Mouse (Mus musculus) intestine, embryonic 16.5 days (tissue): ENCODE data around the gene Theg. TPM values are rescaled to one million over a fixed set of nuclear protein-coding genes. Genes with fewer than 3 reads are reported as not detected.
A peak's percentile ranks its signal among the peaks of the same experiment; 100 is the strongest.

ENCODE experiments used
- ATAC-seq: fragments of 200-750 bp; cut with Nextera tagmentation; 2 replicates; pipeline ENCODE4 v1.8.0; 2017; ENCODE audit warnings: moderate TSS enrichment, moderate library complexity
- H3K27ac ChIP-seq: fragments of 300-500 bp; sonication (generic); 2 replicates; pipeline ENCODE4 v1.5.1; 2014; ENCODE audit warnings: mild to moderate bottlenecking, low read length
- H3K27me3 ChIP-seq: fragments of 300-500 bp; sonication (generic); replicated peaks from 2 replicates; pipeline ENCODE4 v1.6.1; 2014; ENCODE audit warnings: low read length, control low read depth, mixed read lengths; ENCODE audit not compliant: control insufficient read depth, insufficient read depth
- H3K36me3 ChIP-seq: fragments of 300-500 bp; sonication (generic); 2 replicates; pipeline ENCODE4 v1.6.1; 2014; ENCODE audit warnings: low read length, control low read depth; ENCODE audit not compliant: control insufficient read depth, insufficient read depth
- H3K4me1 ChIP-seq: fragments of 300-500 bp; sonication (generic); 2 replicates; pipeline ENCODE4 v1.6.1; 2014; ENCODE audit warnings: low read length, control low read depth, mixed read lengths; ENCODE audit not compliant: control insufficient read depth, insufficient read depth
- H3K4me2 ChIP-seq: fragments of 300-500 bp; sonication (generic); 2 replicates; pipeline ENCODE4 v1.6.1; 2014; ENCODE audit warnings: low read depth, low read length, control low read depth
- H3K4me3 ChIP-seq: fragments of 300-500 bp; sonication (generic); 2 replicates; pipeline ENCODE4 v1.5.1; 2014; ENCODE audit warnings: mild to moderate bottlenecking, low read length
- H3K9ac ChIP-seq: fragments of 300-500 bp; sonication (generic); 2 replicates; pipeline ENCODE4 v1.6.1; 2014; ENCODE audit warnings: low read depth, low read length
- H3K9me3 ChIP-seq: fragments of 300-500 bp; sonication (generic); 2 replicates; pipeline ENCODE4 v1.6.1; 2016; ENCODE audit warnings: low read length, control low read depth; ENCODE audit not compliant: control insufficient read depth
- WGBS: fragments of 180-500 bp; shearing (Covaris S2); extraction: QIAGEN DNeasy Blood & Tissue Kit; methylation state at CpG from one replicate; pipeline ENCODE4 v1.1.7; 2014; 5-methylcytosine and 5-hydroxymethylcytosine counted together
- polyA plus RNA-seq: library from polyadenylated mRNA; unstranded; fragments of >200 nt; fragmentation: Nextera tagmentation; extraction: Ambion mirVana; gene quantifications from 2 replicates; pipeline ENCODE4 v1.2.1, GENCODE M21; 2015

The Theg gene
- polyA plus RNA-seq, 1 experiment from 2014 or later: not detected

DNA sequence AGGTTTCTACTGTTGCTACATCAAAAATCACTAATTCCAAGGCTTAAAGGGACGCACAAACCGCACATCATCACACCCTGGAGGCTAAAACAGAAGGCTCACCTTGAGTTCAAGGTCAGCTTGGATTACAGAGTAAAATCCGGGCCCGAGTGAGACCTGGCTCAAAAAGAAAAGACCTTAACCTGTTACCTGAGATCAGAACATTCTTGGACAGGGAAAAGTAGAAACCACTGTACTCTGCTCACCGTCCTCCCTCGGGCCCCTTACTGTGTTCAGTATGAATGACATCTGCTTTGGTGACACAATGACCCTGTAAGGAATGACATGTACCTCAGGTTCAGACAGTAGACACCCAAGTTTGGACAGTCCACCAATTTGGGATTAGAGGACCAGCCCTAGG is 12.3 kb downstream of the Theg start:
- 84% methylated on average over 6 of the region's 6 CpGs for WGBS
- ATAC-seq: no peak

GRCm38 (mm10) chr10:79574350-79574749 is 12.8 kb downstream of the Theg start:
- ATAC-seq: no peak
- WGBS: 73% methylated on average over 8 of the region's 8 CpGs

More for the DNA sequence above, 12.3 kb downstream of the Theg start:
- Histone ChIP-seq H3K27ac (no peak overlapping the region), H3K4me1 (no peaks in the 10 kb centered on the region), H3K36me3 (no peaks in the 10 kb centered on the region), H3K9ac (no peak overlapping the region), H3K4me2 (no peak overlapping the region), H3K9me3 (no peaks in the 10 kb centered on the region), H3K4me3 (no peak overlapping the region), H3K27me3 (no peaks in the 10 kb centered on the region)

DNA sequence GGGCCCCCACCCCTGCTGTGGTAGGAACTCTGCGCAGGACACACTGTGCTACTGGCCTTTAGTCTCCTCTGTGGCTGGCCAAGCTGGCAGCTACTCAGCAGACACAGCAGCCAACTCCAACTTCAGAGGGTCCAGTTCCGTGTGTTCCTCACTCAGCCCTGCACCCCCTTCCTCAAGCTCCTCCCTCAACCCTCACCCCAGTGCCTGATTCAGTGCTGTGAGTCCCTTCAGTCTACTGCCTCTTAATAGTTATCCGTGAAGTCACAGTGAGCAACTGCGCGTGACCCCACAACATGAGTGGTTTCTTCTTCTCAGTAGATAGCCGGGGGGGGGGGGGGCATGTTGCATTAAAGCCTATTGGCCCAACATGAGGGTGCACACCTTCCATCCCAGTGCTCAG is 13.5 kb downstream of the Theg start:
- Histone ChIP-seq H3K4me3 (no peak overlapping the region), H3K27me3 (no peaks in the 10 kb centered on the region), H3K4me1 (no peaks in the 10 kb centered on the region), H3K4me2 (no peak overlapping the region), H3K9ac (no peak overlapping the region), H3K36me3 (no peaks in the 10 kb centered on the region), H3K9me3 (no peaks in the 10 kb centered on the region), H3K27ac (no peak overlapping the region)
- WGBS: 89% methylated on average over 6 of the region's 6 CpGs
- ATAC-seq: no peak

More at GRCm38 (mm10) chr10:79574350-79574749, 12.8 kb downstream of the Theg start:
- Histone ChIP-seq H3K27me3 (no peaks in the 10 kb centered on the region), H3K36me3 (no peaks in the 10 kb centered on the region), H3K4me2 (no peak overlapping the region), H3K9ac (no peak overlapping the region), H3K4me3 (no peak overlapping the region), H3K27ac (no peak overlapping the region), H3K4me1 (no peaks in the 10 kb centered on the region), H3K9me3 (no peaks in the 10 kb centered on the region)

GRCm38 (mm10) chr10:79571314-79571713 is 15.8 kb downstream of the Theg start:
- no peaks in the 10 kb centered on the region for H3K4me1 ChIP-seq
- ATAC-seq: no peak
- H3K4me2 ChIP-seq: no peak overlapping the region
- no peak overlapping the region for H3K27ac ChIP-seq
- WGBS: 89% methylated on average over 2 of the region's 2 CpGs
- H3K9me3 ChIP-seq: no peaks in the 10 kb centered on the region
- no peak overlapping the region for H3K9ac ChIP-seq
- H3K27me3 ChIP-seq: no peaks in the 10 kb centered on the region
- H3K36me3 ChIP-seq: no peaks in the 10 kb centered on the region
- no peak overlapping the region for H3K4me3 ChIP-seq

GRCm38 (mm10) chr10:79569921-79570320 is 17.2 kb downstream of the Theg start:
- no peak overlapping the region for H3K4me2 ChIP-seq
- WGBS: 87% methylated on average over 5 of the region's 5 CpGs
- H3K4me1 ChIP-seq: no peaks in the 10 kb centered on the region
- H3K27ac ChIP-seq: no peak overlapping the region
- no peaks in the 10 kb centered on the region for H3K9me3 ChIP-seq
- no peak overlapping the region for H3K9ac ChIP-seq
- no peak overlapping the region for H3K4me3 ChIP-seq
- H3K36me3 ChIP-seq: no peaks in the 10 kb centered on the region
- ATAC-seq: no peak
- H3K27me3 ChIP-seq: no peaks in the 10 kb centered on the region

DNA sequence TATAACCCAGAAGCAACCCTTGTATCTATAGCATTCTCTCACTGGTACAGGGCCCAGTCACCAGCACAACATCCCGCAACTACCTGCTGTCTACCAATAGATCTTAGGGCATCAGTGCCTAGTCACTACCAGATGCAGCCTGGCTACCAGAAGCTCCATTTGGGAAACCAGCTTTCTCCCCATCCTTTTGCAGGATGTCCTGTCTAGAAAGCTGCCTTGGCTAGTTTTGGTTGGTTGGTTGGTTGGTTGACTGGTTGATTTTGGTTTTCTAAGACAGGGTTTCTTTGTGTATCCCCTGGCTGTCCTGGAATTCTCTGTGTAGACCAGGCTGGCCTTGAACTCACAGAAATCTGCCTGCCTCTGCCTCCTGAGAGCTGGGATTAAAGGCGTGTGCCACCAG is 27.4 kb downstream of the Theg start:
- H3K4me2 ChIP-seq: no peak overlapping the region
- H3K9me3 ChIP-seq: no peaks in the 10 kb centered on the region
- no peak overlapping the region for H3K9ac ChIP-seq
- 86% methylated on average over 2 of the region's 2 CpGs for WGBS
- H3K27me3 ChIP-seq: no peaks in the 10 kb centered on the region
- H3K4me1 ChIP-seq: no peaks in the 10 kb centered on the region
- H3K36me3 ChIP-seq: no peaks in the 10 kb centered on the region
- ATAC-seq: no peak
- H3K27ac ChIP-seq: no peak overlapping the region
- H3K4me3 ChIP-seq: no peak overlapping the region

- ATAC-seq: no peak
- Histone ChIP-seq H3K4me3 (no peak overlapping the region), H3K27ac (no peak overlapping the region), H3K27me3 (no peaks in the 10 kb centered on the region), H3K4me1 (peaks cover 17% of the 10 kb centered on the region), H3K9ac (no peak overlapping the region), H3K4me2 (no peak overlapping the region), H3K9me3 (no peaks in the 10 kb centered on the region), H3K36me3 (no peaks in the 10 kb centered on the region)
- WGBS: 93% methylated on average over 5 of the region's 5 CpGs
Measured at GRCm38 (mm10) chr10:79557496-79557895, 29.6 kb downstream of the Theg start.

GRCm38 (mm10) chr10:79556951-79557350 is 30.2 kb downstream of the Theg start:
- ATAC-seq: no peak
- H3K27me3 ChIP-seq: no peaks in the 10 kb centered on the region
- no peak overlapping the region for H3K4me3 ChIP-seq
- H3K36me3 ChIP-seq: no peaks in the 10 kb centered on the region
- 86% methylated on average over 5 of the region's 5 CpGs for WGBS
- no peak overlapping the region for H3K9ac ChIP-seq
- H3K9me3 ChIP-seq: no peaks in the 10 kb centered on the region
- H3K4me2 ChIP-seq: no peak overlapping the region
- no peak overlapping the region for H3K27ac ChIP-seq
- H3K4me1 ChIP-seq: peaks cover 20% of the 10 kb centered on the region

GRCm38 (mm10) chr10:79555238-79555724 is 31.9 kb downstream of the Theg start:
- no peak; the same call in 1 of the 2 replicates for ATAC-seq

More at GRCm38 (mm10) chr10:79555238-79555724, 31.9 kb downstream of the Theg start:
- Histone ChIP-seq H3K9me3 (no peaks in the 10 kb centered on the region), H3K4me1 (peaks cover 20% of the 10 kb centered on the region), H3K36me3 (no peaks in the 10 kb centered on the region), H3K4me3 (peak overlapping the region; percentile 90), H3K27ac (no peak overlapping the region), H3K4me2 (peak overlapping the region; percentile 95), H3K9ac (peak overlapping the region; percentile 95), H3K27me3 (no peaks in the 10 kb centered on the region)
- WGBS: 24% methylated on average over 7 of the region's 7 CpGs
